Mouse (Mus musculus): Measurements from ENCODE around the gene Mrtfa. TPM values are rescaled to one million over a fixed set of nuclear protein-coding genes. Genes with fewer than 3 reads are reported as not detected.
A peak's percentile ranks its signal among the peaks of the same experiment; 100 is the strongest.

The Mrtfa gene
- polyA plus RNA-seq, 1 experiment from 2014 or later, result 21.8 TPM

GRCm38 (mm10) chr15:81110315-81110714 is 80.2 kb downstream of the Mrtfa start:
- Histone ChIP-seq H3K4me3 (ENCODE audit: low read depth, low read length) (no peak overlapping the region), H3K36me3 (ENCODE audit: control insufficient read depth, insufficient read depth, low read length) (no peaks in the 10 kb centered on the region), H3K9me3 (ENCODE audit: control insufficient read depth, low read length) (no peaks in the 10 kb centered on the region), H3K27me3 (ENCODE audit: control insufficient read depth, insufficient read depth, low read length) (no peaks in the 10 kb centered on the region), H3K4me2 (no peak overlapping the region), H3K4me1 (ENCODE audit: control insufficient read depth, insufficient read depth, low read length) (peaks cover 8% of the 10 kb centered on the region; the same call in 1 of the 2 replicates), H3K27ac (ENCODE audit: low read depth, low read length) (no peak overlapping the region), H3K9ac (ENCODE audit: low read length) (no peak overlapping the region)
- no peak for DNase-seq (ENCODE audit: low spot score, missing footprints)
- ATAC-seq (ENCODE audit: low FRiP score), result no peak
- 85% methylated on average over 3 of the region's 3 CpGs for WGBS

- DNase-seq (ENCODE audit: low spot score, missing footprints) (peak; percentile 87), ATAC-seq (ENCODE audit: low FRiP score) (no peak)
- Histone ChIP-seq H3K27me3 (ENCODE audit: control insufficient read depth, insufficient read depth, low read length) (no peaks in the 10 kb centered on the region), H3K36me3 (ENCODE audit: control insufficient read depth, insufficient read depth, low read length) (no peaks in the 10 kb centered on the region), H3K9me3 (ENCODE audit: control insufficient read depth, low read length) (no peaks in the 10 kb centered on the region), H3K4me2 (no peak overlapping the region), H3K4me1 (ENCODE audit: control insufficient read depth, insufficient read depth, low read length) (peaks cover 8% of the 10 kb centered on the region; the same call in 1 of the 2 replicates), H3K27ac (ENCODE audit: low read depth, low read length) (no peak overlapping the region), H3K9ac (ENCODE audit: low read length) (no peak overlapping the region), H3K4me3 (ENCODE audit: low read depth, low read length) (no peak overlapping the region)
- WGBS, result 41% methylated on average over 10 of the region's 10 CpGs
Measured at GRCm38 (mm10) chr15:81105962-81106361, 84.6 kb downstream of the Mrtfa start.

- Histone ChIP-seq H3K27ac (ENCODE audit: low read depth, low read length) (no peak overlapping the region), H3K9me3 (ENCODE audit: control insufficient read depth, low read length) (no peaks in the 10 kb centered on the region), H3K4me3 (ENCODE audit: low read depth, low read length) (no peak overlapping the region), H3K27me3 (ENCODE audit: control insufficient read depth, insufficient read depth, low read length) (no peaks in the 10 kb centered on the region), H3K4me1 (ENCODE audit: control insufficient read depth, insufficient read depth, low read length) (peaks cover 8% of the 10 kb centered on the region; the same call in 1 of the 2 replicates), H3K36me3 (ENCODE audit: control insufficient read depth, insufficient read depth, low read length) (no peaks in the 10 kb centered on the region), H3K4me2 (no peak overlapping the region), H3K9ac (ENCODE audit: low read length) (no peak overlapping the region)
- DNase-seq (ENCODE audit: low spot score, missing footprints) (no peak), ATAC-seq (ENCODE audit: low FRiP score) (no peak)
- WGBS, result 59% methylated on average over 13 of the region's 13 CpGs
Measured at GRCm38 (mm10) chr15:81104585-81105259, 85.8 kb downstream of the Mrtfa start.

- H3K4me2 ChIP-seq, result no peak overlapping the region
- H3K27me3 ChIP-seq (ENCODE audit: control insufficient read depth, insufficient read depth, low read length), result no peaks in the 10 kb centered on the region
- no peaks in the 10 kb centered on the region for H3K9me3 ChIP-seq (ENCODE audit: control insufficient read depth, low read length)
- ATAC-seq (ENCODE audit: low FRiP score) (no peak), DNase-seq (ENCODE audit: low spot score, missing footprints) (no peak)
- 94% methylated on average over 3 of the region's 3 CpGs for WGBS
- peaks cover 8% of the 10 kb centered on the region; the same call in 1 of the 2 replicates for H3K4me1 ChIP-seq (ENCODE audit: control insufficient read depth, insufficient read depth, low read length)
- H3K27ac ChIP-seq (ENCODE audit: low read depth, low read length), result no peak overlapping the region
- no peak overlapping the region for H3K4me3 ChIP-seq (ENCODE audit: low read depth, low read length)
- H3K9ac ChIP-seq (ENCODE audit: low read length), result no peak overlapping the region
- H3K36me3 ChIP-seq (ENCODE audit: control insufficient read depth, insufficient read depth, low read length), result no peaks in the 10 kb centered on the region
Measured at GRCm38 (mm10) chr15:81103500-81103899, 87.1 kb downstream of the Mrtfa start.

- no peaks in the 10 kb centered on the region for H3K36me3 ChIP-seq (ENCODE audit: control insufficient read depth, insufficient read depth, low read length)
- no peaks in the 10 kb centered on the region for H3K27me3 ChIP-seq (ENCODE audit: control insufficient read depth, insufficient read depth, low read length)
- no peak overlapping the region for H3K27ac ChIP-seq (ENCODE audit: low read depth, low read length)
- H3K4me2 ChIP-seq, result no peak overlapping the region
- peaks cover 8% of the 10 kb centered on the region; the same call in 1 of the 2 replicates for H3K4me1 ChIP-seq (ENCODE audit: control insufficient read depth, insufficient read depth, low read length)
- H3K4me3 ChIP-seq (ENCODE audit: low read depth, low read length), result no peak overlapping the region
- 83% methylated on average over 13 of the region's 13 CpGs for WGBS
- no peak overlapping the region for H3K9ac ChIP-seq (ENCODE audit: low read length)
- ATAC-seq (ENCODE audit: low FRiP score), result no peak
- DNase-seq (ENCODE audit: low spot score, missing footprints), result no peak
- no peaks in the 10 kb centered on the region for H3K9me3 ChIP-seq (ENCODE audit: control insufficient read depth, low read length)
Measured at GRCm38 (mm10) chr15:81102274-81102879, 88.2 kb downstream of the Mrtfa start.

- H3K27me3 ChIP-seq (ENCODE audit: control insufficient read depth, insufficient read depth, low read length), result no peaks in the 10 kb centered on the region
- no peak overlapping the region for H3K27ac ChIP-seq (ENCODE audit: low read depth, low read length)
- H3K36me3 ChIP-seq (ENCODE audit: control insufficient read depth, insufficient read depth, low read length), result no peaks in the 10 kb centered on the region
- 82% methylated on average over 5 of the region's 5 CpGs for WGBS
- no peak overlapping the region for H3K9ac ChIP-seq (ENCODE audit: low read length)
- H3K9me3 ChIP-seq (ENCODE audit: control insufficient read depth, low read length), result no peaks in the 10 kb centered on the region
- ATAC-seq (ENCODE audit: low FRiP score) (no peak), DNase-seq (ENCODE audit: low spot score, missing footprints) (no peak)
- H3K4me2 ChIP-seq, result no peak overlapping the region
- no peak overlapping the region for H3K4me3 ChIP-seq (ENCODE audit: low read depth, low read length)
- peaks cover 7% of the 10 kb centered on the region; the same call in 1 of the 2 replicates for H3K4me1 ChIP-seq (ENCODE audit: control insufficient read depth, insufficient read depth, low read length)
Measured at GRCm38 (mm10) chr15:81101316-81101715, 89.2 kb downstream of the Mrtfa start.

GRCm38 (mm10) chr15:81099269-81099668 is 91.3 kb downstream of the Mrtfa start:
- H3K4me3 ChIP-seq (ENCODE audit: low read depth, low read length), result no peak overlapping the region
- no peak overlapping the region for H3K4me2 ChIP-seq
- no peak overlapping the region for H3K27ac ChIP-seq (ENCODE audit: low read depth, low read length)
- H3K4me1 ChIP-seq (ENCODE audit: control insufficient read depth, insufficient read depth, low read length), result no peaks in the 10 kb centered on the region
- DNase-seq (ENCODE audit: low spot score, missing footprints) (peak; percentile 59), ATAC-seq (ENCODE audit: low FRiP score) (no peak)
- H3K9me3 ChIP-seq (ENCODE audit: control insufficient read depth, low read length), result no peaks in the 10 kb centered on the region
- no peaks in the 10 kb centered on the region for H3K36me3 ChIP-seq (ENCODE audit: control insufficient read depth, insufficient read depth, low read length)
- no peak overlapping the region for H3K9ac ChIP-seq (ENCODE audit: low read length)
- no peaks in the 10 kb centered on the region for H3K27me3 ChIP-seq (ENCODE audit: control insufficient read depth, insufficient read depth, low read length)
- 81% methylated on average over 11 of the region's 11 CpGs for WGBS

- Histone ChIP-seq H3K4me1 (ENCODE audit: control insufficient read depth, insufficient read depth, low read length) (no peaks in the 10 kb centered on the region), H3K9me3 (ENCODE audit: control insufficient read depth, low read length) (no peaks in the 10 kb centered on the region), H3K9ac (ENCODE audit: low read length) (no peak overlapping the region), H3K27me3 (ENCODE audit: control insufficient read depth, insufficient read depth, low read length) (no peaks in the 10 kb centered on the region), H3K27ac (ENCODE audit: low read depth, low read length) (no peak overlapping the region), H3K36me3 (ENCODE audit: control insufficient read depth, insufficient read depth, low read length) (no peaks in the 10 kb centered on the region), H3K4me2 (no peak overlapping the region), H3K4me3 (ENCODE audit: low read depth, low read length) (no peak overlapping the region)
- no peak for DNase-seq (ENCODE audit: low spot score, missing footprints)
- ATAC-seq (ENCODE audit: low FRiP score), result no peak
- WGBS, result 96% methylated on average over 3 of the region's 3 CpGs
Measured at GRCm38 (mm10) chr15:81098689-81099088, 91.9 kb downstream of the Mrtfa start.

GRCm38 (mm10) chr15:81097896-81098295 is 92.7 kb downstream of the Mrtfa start:
- Histone ChIP-seq H3K4me2 (no peak overlapping the region), H3K27me3 (ENCODE audit: control insufficient read depth, insufficient read depth, low read length) (no peaks in the 10 kb centered on the region), H3K9ac (ENCODE audit: low read length) (no peak overlapping the region), H3K4me1 (ENCODE audit: control insufficient read depth, insufficient read depth, low read length) (no peaks in the 10 kb centered on the region), H3K36me3 (ENCODE audit: control insufficient read depth, insufficient read depth, low read length) (no peaks in the 10 kb centered on the region), H3K27ac (ENCODE audit: low read depth, low read length) (no peak overlapping the region), H3K4me3 (ENCODE audit: low read depth, low read length) (no peak overlapping the region), H3K9me3 (ENCODE audit: control insufficient read depth, low read length) (no peaks in the 10 kb centered on the region)
- ATAC-seq (ENCODE audit: low FRiP score) (no peak), DNase-seq (ENCODE audit: low spot score, missing footprints) (peak; percentile 49)
- 83% methylated on average over 6 of the region's 6 CpGs for WGBS
